Mouse (Mus musculus): ENCODE results near the gene Nags.

The Nags gene

DNA sequence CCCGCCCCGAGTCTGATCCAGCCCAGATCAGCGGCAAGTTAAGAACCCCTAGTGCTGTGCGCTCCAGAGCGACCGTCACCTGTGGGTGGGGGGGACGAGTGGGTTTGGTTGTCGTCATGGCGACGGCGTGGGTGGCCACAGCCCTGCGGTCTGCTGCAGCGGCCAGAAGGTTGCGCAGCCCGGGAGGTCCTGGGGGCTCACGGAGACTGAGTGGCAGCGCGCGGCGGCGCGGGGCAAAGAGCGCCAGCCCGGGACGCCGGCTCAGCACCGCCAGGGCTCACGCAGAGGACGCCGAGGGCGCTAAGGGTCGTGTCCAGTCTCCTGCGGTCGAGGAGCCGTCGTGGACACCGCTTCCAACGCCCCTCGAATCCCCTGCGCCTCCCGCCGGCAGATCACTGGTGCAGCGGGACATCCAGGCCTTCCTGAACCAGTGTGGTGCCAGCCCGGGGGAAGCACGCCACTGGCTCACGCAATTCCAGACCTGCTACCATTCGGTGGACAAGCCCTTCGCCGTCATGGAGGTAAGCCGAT is at the start of gene Nags:
Gene Nags (plus strand): TSS at position 43 of the 531 bp plus-strand sequence.
- DNase-seq: peak in 1 of 2 experiments; percentile 26

DNA sequence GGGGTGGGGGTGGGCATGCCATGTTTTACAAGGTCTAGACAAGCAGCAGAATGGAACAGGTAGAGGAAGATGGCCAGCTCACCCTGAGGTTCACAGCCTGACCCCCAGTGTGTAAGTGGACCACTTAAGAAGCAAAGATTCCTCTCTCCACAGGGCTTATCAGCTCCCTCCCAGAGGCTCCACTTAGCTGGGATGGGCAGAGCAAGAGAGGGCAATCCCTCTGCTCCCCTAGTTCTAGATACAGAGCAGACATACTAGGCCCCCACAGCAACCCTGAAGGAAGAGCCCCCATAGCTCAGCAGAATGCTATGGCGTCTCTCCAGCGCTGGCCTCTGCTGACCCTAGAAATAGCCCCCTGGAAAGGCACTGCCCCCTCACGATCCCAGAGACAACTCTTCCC is 49.6 kb upstream of the Nags start:
- no peak for DNase-seq

DNA sequence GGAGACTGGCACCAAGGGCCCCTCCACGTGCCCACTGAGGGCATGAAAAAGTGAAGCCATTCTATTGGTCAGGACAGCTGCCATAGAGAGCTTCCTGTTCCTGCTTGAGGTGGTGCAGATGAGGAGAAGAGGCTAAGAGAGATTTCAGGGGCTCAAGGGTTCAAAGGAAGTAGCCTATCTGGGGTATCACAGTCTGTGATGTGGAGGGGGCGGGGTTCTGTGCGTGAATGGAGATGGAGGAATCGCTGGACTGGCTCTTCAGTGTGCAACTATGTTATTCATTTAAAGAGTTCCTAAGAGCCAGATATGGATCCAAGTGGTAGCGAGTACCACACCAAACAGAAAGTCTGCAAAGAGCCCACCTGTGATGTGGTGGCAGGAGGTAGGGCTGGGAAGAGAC is 48.9 kb upstream of the Nags start:
- DNase-seq: no peak

DNA sequence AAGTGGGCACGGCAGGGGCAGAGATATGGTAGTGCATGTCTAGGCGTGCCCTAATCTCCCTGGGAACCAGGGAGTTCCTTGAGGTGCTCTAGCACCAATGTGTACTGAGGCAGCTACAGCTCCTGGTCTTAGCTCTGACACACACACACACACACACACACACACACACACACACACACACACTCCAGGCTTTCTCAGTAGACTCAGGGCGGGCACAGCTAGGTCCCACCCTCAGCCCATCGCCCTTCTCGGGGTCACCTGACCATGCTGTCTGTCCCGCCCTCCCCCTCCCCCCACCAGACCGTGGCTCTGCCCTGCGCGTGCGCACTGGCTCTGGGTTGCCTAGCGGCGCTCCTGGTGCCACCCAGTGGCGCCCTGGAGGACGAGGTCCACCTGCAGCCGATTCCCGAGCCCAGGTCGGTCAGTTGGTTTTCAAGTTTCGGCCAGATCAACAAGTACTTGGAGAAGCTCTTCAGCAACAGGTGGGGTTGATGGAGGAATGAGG is 48.4 kb upstream of the Nags start:
- DNase-seq: peak; percentile 80 to 85

DNA sequence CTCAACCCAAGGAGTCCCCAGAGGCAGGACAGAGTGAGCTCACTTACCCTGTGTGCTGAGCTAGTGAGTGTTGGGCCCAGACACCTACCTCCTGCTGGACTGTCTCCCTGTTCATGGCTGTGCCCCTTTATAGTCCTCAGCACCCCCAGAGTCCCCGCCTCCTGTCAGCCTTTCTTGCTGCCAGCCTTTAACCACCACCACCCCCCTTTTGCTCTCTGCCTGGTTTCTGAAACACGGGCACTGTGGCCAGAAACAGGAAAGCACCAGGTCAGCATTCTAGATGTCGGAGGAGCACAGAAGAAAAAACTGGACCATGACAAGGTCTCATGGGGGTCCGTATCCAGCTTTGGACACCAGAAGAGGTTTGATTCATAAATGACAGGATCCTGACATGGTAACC is 44.1 kb upstream of the Nags start, which contains the start of gene Ppy:
Gene Ppy (minus strand): TSS at position 101 of the 400 bp plus-strand sequence.
- no peak for DNase-seq

DNA sequence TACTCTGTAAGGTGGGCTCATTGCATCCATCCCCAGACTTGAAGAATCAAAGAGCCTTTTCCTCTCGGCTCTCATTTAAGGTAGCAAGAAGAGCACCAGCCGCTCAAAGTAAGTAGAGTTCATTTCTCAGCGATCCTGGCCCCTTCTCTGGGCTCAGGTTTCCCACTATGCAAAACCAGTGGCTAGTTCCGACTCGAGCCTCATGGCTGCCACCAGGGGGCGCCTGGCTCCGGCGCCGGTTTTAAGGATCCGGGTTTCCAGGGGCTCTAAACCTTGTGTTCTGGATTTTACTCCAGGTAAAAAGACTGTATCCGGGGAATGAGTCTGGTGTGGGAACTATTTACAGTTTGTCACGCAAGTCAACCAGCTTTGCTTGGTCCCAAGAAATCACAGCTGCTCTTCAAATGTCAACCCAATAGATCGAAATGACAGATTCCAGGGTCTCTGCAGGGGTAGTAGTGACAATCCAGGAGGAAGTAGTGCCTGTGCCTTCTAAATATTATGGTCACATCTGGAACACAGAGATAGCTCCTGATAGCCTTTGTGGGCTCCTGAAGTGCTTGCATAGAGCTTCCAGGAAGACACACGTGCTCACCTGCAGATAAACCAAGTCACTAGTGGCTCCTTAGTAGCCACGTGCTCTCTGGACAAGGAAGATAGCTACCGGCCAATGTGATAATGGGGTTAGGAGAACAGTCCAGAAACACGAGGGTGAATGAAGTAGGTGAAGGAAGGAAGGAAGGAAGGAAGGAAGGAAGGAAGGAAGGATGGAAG is 42.6 kb upstream of the Nags start:
- DNase-seq: peak; percentile 87 to 90

DNA sequence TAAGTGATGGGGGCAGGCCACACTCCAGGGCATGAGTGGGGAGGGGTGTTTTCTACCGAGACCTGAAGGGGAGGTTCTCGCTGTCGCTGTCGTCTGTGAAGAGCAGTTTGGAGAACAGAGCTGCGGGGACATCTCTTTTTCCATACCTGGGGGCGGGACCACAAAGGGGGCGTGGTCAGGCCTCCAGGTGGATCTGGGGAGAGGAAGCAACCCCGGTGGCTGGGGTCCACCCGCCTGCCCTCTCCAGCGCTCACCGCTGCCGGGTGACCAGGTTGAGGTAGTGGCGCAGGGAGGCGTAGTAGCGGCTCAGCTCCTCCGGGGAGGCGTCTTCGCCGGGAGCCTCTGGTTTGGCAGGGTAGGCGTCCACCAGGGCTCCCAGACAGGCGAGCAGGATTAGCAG is 38.4 kb upstream of the Nags start:
- DNase-seq: no peak

DNA sequence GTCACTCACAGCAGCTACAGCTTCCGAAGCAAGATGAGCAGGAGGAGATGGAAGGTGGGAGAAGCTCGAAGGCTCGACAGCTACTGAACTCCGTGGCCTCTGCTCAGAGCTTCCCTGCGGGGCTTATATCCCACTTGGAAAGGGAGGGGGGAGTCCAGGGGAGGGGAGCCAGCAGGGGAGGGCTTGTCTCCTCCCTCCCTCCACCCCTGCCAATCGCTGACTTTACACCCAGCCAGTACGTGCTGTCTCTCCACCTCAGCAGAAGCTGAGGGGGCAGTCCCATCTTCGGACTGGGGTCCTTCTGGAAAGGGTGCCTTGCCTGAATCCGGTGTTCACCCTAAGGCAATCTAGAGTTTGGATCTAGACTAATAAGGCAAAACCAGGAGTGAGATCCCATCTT is 37.6 kb upstream of the Nags start, which contains the start of gene Pyy:
Gene Pyy (minus strand): TSS at position 101 of the 400 bp plus-strand sequence.
- no peak for DNase-seq

DNA sequence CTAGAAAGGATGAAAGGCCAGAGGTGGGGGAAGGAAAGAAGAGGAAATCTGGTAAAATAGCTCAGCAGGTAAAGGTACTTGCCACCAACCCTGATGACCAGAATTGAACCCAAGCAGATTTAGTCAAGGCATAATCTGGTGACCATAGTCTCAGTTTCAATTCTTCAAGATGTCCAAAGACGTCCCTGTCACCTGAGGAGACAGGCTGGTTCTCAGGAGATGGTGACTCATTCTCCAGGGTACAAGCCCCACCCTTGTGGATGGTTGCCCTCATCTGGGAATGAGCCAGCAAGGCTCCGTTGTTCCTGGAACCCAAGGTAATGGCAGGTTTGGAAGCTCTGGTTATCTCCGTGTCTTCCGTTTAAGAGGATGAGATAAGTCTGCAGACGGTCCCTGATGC is 33.7 kb upstream of the Nags start:
- no peak for DNase-seq

DNA sequence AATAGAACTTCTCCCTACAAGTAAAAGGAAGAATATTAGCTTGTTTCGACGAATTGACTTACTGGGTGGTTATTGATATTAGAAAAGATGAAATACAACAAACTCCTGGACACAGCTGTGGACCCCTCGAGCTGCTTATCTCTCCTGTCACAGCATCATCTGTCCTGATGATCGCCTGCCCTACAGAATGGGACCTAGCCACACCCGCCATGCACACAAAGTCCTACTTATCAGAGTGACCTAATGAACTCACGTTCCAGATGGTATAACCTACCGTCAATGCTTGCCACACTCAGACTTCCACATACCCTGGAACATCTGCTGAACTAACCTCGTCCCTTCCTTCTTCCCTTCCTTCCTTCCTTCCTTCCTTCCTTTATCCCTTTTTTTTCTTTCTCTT is 29.1 kb upstream of the Nags start:
- no peak for DNase-seq

DNA sequence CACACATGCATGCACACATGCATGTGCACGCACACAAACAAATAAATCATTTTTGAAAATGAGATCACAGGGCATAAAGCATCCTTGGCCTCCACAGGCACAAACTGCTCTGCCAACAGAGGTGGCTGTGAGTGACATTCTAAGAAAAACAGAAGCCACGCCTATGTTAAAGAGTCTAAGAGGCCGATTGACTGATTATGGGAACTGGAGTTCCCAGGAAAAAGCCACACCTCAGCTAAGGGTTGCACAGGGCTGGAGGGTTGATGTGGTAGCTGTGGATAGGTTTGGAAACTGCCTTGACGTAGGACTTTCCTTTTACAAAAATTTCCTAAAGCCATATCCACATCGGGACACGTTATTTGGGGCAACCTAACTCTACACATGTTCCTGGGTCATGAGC is 27.9 kb upstream of the Nags start:
- no peak for DNase-seq

DNA sequence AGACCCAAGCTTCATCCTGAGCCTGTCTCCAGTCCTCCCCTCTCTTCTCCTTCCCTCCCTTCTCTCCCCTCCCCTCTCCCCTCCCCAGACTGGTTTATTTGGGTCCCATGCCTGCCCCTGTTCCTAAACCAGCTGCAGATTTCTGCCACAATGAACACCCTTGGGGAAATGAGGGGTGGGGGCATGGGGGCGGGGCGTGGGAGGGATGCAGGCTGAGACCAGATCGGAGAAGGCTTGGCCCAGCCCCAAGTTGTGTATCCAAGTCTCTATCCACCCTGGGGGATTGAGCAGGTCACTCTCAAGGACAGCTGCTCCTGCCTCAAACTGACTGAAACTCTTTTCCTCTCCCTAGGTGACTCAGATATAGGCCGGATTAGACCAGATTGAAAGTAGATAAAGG is 10.8 kb upstream of the Nags start:
- DNase-seq: peak; percentile 43 to 46

DNA sequence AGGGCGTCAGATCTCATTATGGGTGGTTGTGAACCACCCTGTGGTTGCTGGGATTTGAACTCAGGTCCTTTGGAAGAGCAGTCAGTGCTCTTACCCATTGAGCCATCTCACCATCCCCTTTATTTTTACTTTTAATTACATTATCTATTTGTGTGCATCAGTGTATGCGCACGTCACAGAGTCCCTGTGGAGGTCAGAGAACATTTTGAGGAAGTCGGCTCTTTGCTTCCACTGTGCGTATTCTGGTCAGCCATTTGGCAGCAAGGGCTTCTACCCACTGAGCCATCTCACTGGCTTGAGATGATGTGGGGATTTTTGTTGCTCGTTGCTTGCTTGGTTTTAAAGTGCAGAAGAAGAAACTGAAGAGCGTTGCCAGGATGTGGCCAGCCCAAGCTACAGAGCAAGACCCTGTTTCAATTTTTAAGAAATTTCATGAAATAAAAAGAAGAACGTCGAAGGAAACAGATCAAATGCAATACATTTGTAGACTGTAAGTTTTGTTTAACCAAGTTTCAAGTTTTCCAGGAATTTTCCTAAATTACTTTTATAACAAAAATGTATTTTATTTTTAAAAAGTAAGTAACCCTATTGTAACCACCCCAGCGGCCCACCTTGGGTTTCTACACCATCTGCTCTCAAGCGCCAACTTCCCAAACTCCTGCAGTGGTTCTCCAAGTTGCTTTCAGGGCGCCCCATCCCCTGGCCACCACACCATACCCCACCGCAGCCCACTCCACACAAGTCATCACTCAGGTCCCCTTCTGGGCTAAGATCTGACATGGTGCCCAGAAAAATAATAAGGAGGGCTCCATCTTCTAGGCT is 7.5 kb upstream of the Nags start:
- DNase-seq: no peak

DNA sequence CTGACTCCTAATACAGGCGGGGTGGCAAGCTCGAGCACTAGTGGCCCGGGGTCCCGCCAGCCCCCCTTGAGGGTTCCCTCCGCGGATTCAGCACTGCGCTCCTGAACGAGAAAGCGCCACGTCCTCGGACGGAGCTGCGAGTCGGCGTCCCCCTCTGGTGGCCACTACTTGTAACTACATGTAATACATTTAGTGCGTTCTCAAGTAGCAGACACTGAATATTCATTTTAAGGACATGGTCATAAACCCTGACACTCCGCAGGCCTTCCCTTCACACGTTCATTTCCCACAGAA is 6.9 kb upstream of the Nags start:
- peak; percentile 86 to 92 for DNase-seq

DNA sequence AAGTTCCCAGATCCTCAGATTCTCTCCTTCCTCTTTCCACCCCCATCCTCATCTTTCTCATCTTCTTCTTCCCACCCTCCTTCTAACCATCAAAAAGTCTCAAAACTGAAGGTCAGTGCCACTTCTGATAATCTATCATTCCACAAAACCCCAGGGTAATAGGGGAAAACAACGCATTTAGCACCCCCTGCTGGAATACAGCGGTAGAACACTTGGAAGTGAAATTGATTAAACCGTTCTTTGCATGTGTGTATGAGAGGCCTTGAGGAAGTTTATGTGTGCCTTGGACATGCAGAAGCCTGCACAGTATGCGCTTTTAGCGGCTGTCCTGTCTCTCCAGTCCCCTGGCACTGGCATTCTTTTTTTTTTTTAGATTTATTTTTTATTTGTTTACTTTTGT is 4.8 kb upstream of the Nags start:
- peak; percentile 78 to 84 for DNase-seq

DNA sequence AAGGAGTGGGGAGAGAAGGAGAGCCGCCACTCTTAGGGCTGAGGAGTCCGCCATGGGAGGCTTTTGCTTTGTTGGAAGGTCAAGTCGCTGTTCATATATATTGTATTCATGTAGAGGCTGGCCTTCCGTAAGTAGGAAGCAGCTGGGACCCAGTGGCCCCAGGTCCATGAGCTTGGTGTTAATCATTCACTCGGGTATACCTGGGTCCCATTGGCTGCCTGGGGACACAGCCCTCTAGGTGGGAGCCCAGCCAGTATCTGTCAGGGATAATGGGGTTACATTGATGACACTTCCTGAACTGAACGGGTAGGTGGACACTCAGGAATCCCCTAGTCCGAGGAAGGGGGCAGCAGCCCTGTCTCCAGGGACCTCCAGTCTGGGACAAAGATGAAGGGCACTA is 3.0 kb upstream of the Nags start:
- DNase-seq: no peak

DNA sequence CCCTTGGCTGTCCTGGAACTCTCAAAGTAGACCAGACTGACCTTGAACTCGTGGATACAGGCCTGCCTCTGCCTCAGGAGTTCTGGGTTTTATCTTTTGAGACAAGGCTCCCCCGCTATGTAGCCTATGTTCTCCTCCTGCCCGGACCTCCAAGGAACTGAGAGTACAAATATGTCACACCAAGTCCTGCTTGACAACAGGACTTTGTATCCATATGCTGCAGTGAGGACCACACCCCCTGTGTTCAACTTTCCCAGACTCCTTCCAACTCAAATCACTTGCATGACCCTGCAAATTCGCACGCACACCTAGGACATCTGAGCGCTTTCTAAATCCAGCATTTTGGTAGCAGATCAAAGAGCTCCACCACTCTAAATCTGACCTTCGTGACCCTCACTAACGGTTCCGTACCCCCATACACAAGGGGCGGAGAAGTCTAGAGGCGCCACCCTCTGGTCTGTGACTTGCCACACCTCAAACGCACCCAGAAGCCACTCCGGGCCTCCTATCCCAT is 299 bp upstream of the Nags start:
- no peak for DNase-seq

DNA sequence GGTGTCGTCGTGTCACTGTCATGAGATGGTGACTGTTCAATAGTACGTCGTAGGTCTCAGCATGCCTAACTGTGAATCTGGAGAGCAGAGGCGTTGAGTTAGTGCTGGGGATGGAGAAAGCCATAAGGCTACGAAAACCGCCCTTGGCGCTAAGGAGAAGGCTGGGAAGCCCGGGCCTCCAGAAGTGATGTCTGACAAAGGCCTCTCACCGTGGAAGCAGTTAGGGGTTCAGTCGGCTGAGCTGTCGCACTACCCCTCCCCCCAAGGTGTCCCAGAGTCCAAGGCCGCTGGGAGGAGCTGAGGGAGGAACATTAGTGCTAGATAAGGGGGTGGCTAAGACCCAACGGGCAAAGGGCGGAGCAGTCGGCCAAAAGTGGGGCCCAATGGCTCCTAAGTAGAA is 692 bp downstream of the Nags start:
- DNase-seq: no peak

DNA sequence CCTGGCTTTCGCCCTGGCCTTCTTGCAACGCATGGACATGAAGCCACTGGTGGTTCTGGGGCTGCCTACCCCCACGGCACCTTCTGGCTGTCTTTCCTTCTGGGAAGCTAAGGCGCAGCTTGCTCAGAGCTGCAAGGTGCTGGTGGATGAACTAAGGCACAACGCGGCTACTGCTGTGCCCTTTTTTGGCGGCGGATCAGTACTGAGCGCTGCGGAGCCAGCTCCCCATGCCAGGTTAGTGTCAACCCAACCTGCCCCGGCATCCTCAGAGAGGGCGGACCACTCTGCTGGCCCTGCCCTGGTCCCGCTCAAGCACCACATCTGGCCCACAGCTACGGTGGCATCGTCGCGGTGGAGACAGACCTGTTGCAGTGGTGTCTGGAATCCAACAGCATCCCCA is 1.2 kb downstream of the Nags start:
- no peak for DNase-seq

DNA sequence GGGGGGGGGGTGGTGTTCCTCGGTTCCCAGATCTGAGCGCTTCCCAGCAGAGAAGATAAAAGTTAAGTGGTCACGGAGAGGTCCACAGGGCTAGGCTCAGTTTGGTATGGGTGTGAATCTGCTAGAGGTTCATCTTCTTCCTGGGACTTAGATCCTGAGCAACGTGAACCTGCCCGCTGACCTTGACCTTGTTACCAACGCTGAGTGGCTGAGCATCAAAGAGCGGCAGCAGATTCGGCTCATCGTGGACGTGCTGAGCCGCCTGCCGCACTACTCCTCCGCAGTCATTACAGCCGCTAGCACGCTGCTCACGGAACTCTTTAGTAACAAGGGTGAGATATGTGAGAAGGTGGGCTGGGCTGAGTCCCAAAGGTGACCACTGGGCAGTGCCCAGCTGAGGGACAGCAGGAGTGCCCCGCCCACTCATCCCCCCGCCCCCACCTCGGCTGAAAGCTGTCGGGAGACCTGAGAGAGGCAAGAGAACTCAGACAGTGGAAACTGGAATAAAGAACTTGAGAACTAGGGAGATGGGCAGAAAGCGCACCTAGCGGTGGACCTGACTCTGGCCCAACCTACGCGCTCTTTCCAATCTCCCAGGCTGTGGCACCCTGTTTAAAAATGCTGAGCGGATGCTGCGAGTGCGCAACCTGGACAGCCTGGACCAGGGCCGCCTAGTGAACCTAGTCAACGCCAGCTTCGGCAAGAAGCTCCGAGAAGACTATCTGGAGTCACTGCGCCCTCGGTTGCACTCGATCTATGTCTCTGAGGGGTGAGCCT is 2.1 kb downstream of the Nags start:
- DNase-seq: no peak

DNA sequence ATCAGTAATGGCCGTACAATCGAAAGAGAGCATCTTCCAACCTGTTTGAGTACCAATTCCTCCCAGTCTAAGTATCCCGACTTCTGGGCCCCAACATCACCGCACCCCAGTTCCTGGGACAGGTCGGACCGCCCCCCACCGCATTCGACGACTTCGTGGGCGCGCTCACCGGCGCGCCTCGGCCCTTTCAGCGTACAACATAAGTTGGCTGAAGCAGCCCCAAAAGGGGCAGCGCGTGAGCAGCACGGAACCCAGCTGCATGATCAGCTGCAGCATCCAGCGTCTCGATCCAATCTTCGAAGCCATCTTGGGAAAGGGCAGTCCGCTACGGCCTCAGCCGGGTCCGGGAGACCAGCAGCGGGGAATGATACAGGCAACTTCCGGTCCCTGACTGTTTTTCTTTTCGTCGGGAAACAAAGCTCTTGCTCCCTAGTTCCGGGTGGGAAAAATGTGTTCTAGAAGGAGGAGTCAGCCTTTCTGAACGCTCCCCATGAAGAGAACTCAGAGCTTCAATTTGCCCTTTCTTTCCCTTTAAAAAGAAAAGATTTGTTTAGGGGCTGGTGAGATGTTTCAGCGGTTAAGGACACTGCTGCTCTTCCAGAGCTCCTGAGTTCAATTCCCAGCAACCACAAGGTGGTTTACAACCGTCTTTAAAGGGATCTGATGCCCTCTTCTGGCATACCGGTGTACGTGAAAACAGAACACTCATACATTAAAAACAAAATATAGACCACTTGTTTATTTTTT is 10.9 kb downstream of the Nags start, which contains the start of gene Tmem101:
Gene Tmem101 (minus strand): TSS at position 366 of the 747 bp plus-strand sequence.
- peak; percentile 91 to 94 for DNase-seq

DNA sequence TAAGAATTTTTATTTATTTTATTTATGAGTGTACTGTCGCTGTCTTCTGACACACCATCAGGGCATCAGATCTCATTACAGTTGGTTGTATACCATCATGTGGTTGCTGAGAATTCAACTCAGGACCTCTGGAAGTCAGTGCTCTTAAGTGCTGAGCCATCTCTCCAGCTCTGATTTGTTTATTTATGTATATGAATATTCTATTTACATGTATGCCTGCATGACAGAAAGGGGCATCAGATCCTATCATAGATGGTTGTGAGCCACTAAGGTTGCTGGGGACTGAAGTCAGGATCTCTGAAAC is 11.4 kb downstream of the Nags start:
- DNase-seq: no peak

Measured in cerebellum, postnatal 10 days (tissue).